11 mouse cellular contexts compared by ENCODE assay signal in genomic region chr3:94457055-94457454, GRCm38 (mm10). TPM values are rescaled to one million over a fixed set of nuclear protein-coding genes. Genes with fewer than 3 reads are reported as not detected.
DNase-seq lines count a peak whose midpoint lies in the region; ATAC-seq lines count a peak whose summit lies in the region.
"Had no signal": no experiment of that assay in that cellular context is flagged by ENCODE, and none has a peak within 500 bp of the region (broad histone marks: within the 10 kb centered on the region; RNA-seq: fewer than 3 reads in every experiment).

No protein-coding gene starts in this region.

- no peaks in the 10 kb centered on the region for H3K36me3 ChIP-seq in heart, embryonic 14.5 days (ENCODE audit: control insufficient read depth, insufficient read depth, low read length)
- H3K36me3 ChIP-seq in heart, embryonic 12.5 days = no peaks in the 10 kb centered on the region
- no peaks in the 10 kb centered on the region for H3K36me3 ChIP-seq in midbrain, embryonic 10.5 days
- H3K36me3 ChIP-seq in midbrain, embryonic 11.5 days (ENCODE audit: control insufficient read depth, insufficient read depth, low read length) = no peaks in the 10 kb centered on the region
- H3K36me3 ChIP-seq in limb, embryonic 13.5 days = no peaks in the 10 kb centered on the region
- H3K36me3 ChIP-seq in neural tube, embryonic 14.5 days (ENCODE audit: control insufficient read depth, insufficient read depth, low read length) = no peaks in the 10 kb centered on the region

- no peak for ATAC-seq in heart, embryonic 14.5 days (ENCODE audit: insufficient number of reproducible peaks, insufficient read depth, low FRiP score, low read depth)
- ATAC-seq in heart, embryonic 12.5 days (ENCODE audit: insufficient number of reproducible peaks, low FRiP score) = no peak
- ATAC-seq in midbrain, embryonic 11.5 days (ENCODE audit: low FRiP score) = no peak
- ATAC-seq in limb, embryonic 13.5 days (ENCODE audit: low FRiP score, low read depth) = no peak
- ATAC-seq in neural tube, embryonic 14.5 days (ENCODE audit: low read depth) = peak; percentile 50; the same call in 1 of the 2 replicates

- WGBS in heart, embryonic 14.5 days = 73% methylated on average over 3 of the region's 3 CpGs
- 70% methylated on average over 3 of the region's 3 CpGs for WGBS in heart, embryonic 12.5 days
- WGBS in midbrain, embryonic 10.5 days = 76% methylated on average over 3 of the region's 3 CpGs
- 83% methylated on average over 3 of the region's 3 CpGs for WGBS in midbrain, embryonic 11.5 days
- WGBS in limb, embryonic 13.5 days = 59% methylated on average over 3 of the region's 3 CpGs
- 74% methylated on average over 3 of the region's 3 CpGs for WGBS in neural tube, embryonic 14.5 days

- H3K9me3 ChIP-seq in heart, embryonic 14.5 days (ENCODE audit: control insufficient read depth, low read length) = 0 out of 2 replicates have a peak, but pooled peaks cover 4% of the 10 kb centered on the region
- H3K9me3 ChIP-seq in heart, embryonic 12.5 days (replicated peaks) = peaks cover 4% of the 10 kb centered on the region
- H3K9me3 ChIP-seq in midbrain, embryonic 10.5 days (replicated peaks) = no peaks in the 10 kb centered on the region
- no peaks in the 10 kb centered on the region for H3K9me3 ChIP-seq in midbrain, embryonic 11.5 days (ENCODE audit: control insufficient read depth, low read length)
- H3K9me3 ChIP-seq in limb, embryonic 13.5 days = no peaks in the 10 kb centered on the region; the same call in 1 of the 2 replicates
- H3K9me3 ChIP-seq in neural tube, embryonic 14.5 days (ENCODE audit: control insufficient read depth, low read length) = no peaks in the 10 kb centered on the region

- no peak overlapping the region for H3K9ac ChIP-seq in heart, embryonic 14.5 days (ENCODE audit: low read length)
- H3K9ac ChIP-seq in heart, embryonic 12.5 days = no peak overlapping the region
- H3K9ac ChIP-seq in midbrain, embryonic 11.5 days (ENCODE audit: low read length) = no peak overlapping the region
- H3K9ac ChIP-seq in limb, embryonic 13.5 days = no peak overlapping the region
- H3K9ac ChIP-seq in neural tube, embryonic 14.5 days (replicated peaks; ENCODE audit: low read depth, low read length) = peak overlapping the region; percentile 16; the same call in 1 of the 2 replicates

- intact Hi-C loops in gastrocnemius, postnatal 14 days (cut with DNase I; ENCODE audit: low total_unique reads) = loop anchor here (5.0 kb wide), 1 partner anchor 145 kb away; no protein-coding TSS in a partner anchor

- H3K4me1 ChIP-seq in heart, embryonic 14.5 days (ENCODE audit: control insufficient read depth in 2 of 2, insufficient read depth in 2 of 2, low read length in 2 of 2) = no peaks in the 10 kb centered on the region
- no peaks in the 10 kb centered on the region for H3K4me1 ChIP-seq in heart, embryonic 12.5 days (replicated peaks)
- 0 out of 2 replicates have a peak, but pooled peaks cover 4% of the 10 kb centered on the region for H3K4me1 ChIP-seq in midbrain, embryonic 10.5 days
- no peaks in the 10 kb centered on the region for H3K4me1 ChIP-seq in midbrain, embryonic 11.5 days (ENCODE audit: control insufficient read depth, insufficient read depth, low read length)
- H3K4me1 ChIP-seq in limb, embryonic 13.5 days = no peaks in the 10 kb centered on the region
- H3K4me1 ChIP-seq in neural tube, embryonic 14.5 days (ENCODE audit: control insufficient read depth, insufficient read depth, low read length) = no peaks in the 10 kb centered on the region

- DNase-seq in midbrain, embryonic 10.5 days (ENCODE audit: low spot score) = no peak
- no peak for DNase-seq in midbrain, embryonic 11.5 days (ENCODE audit: low spot score, missing footprints)
- no peak for DNase-seq in gastrocnemius, postnatal 14 days
- DNase-seq in cerebellum, adult 8-10 months = no peak

- peak overlapping the region; percentile 61 for H3K4me2 ChIP-seq in heart, embryonic 14.5 days (ENCODE audit: low read length)
- no peak overlapping the region; the same call in 1 of the 2 replicates for H3K4me2 ChIP-seq in heart, embryonic 12.5 days
- no peak overlapping the region for H3K4me2 ChIP-seq in midbrain, embryonic 11.5 days
- H3K4me2 ChIP-seq in limb, embryonic 13.5 days (replicated peaks) = peak overlapping the region; percentile 61
- peak overlapping the region; percentile 33; the same call in 1 of the 2 replicates for H3K4me2 ChIP-seq in neural tube, embryonic 14.5 days (ENCODE audit: low read depth, low read length)

- H3K27ac ChIP-seq in heart, embryonic 14.5 days (replicated peaks in 1 of 2; ENCODE audit: control insufficient read depth in 1 of 2, insufficient read depth in 1 of 2, low read depth in 2 of 2, low read length in 2 of 2) = no peak overlapping the region
- no peak overlapping the region for H3K27ac ChIP-seq in heart, embryonic 12.5 days (ENCODE audit: poor library complexity, severe bottlenecking)
- H3K27ac ChIP-seq in midbrain, embryonic 10.5 days (replicated peaks) = no peak overlapping the region
- H3K27ac ChIP-seq in midbrain, embryonic 11.5 days (ENCODE audit: low read depth, low read length) = no peak overlapping the region
- H3K27ac ChIP-seq in limb, embryonic 13.5 days = no peak overlapping the region
- no peak overlapping the region for H3K27ac ChIP-seq in neural tube, embryonic 14.5 days (ENCODE audit: low read depth, low read length)
- H3K27ac ChIP-seq: heart, adult 2 months had no signal

- no peak overlapping the region for H3K4me3 ChIP-seq in heart, embryonic 14.5 days (ENCODE audit: control insufficient read depth in 1 of 2, insufficient read depth in 1 of 2, low read depth in 1 of 2, low read length in 2 of 2)
- no peak overlapping the region for H3K4me3 ChIP-seq in heart, embryonic 12.5 days
- H3K4me3 ChIP-seq in midbrain, embryonic 10.5 days = peak overlapping the region; percentile 45; the same call in 1 of the 2 replicates
- no peak overlapping the region for H3K4me3 ChIP-seq in midbrain, embryonic 11.5 days (ENCODE audit: low read depth, low read length)
- H3K4me3 ChIP-seq in limb, embryonic 13.5 days = peak overlapping the region; percentile 42
- peak overlapping the region; percentile 30; the same call in 1 of the 2 replicates for H3K4me3 ChIP-seq in neural tube, embryonic 14.5 days (ENCODE audit: low read depth, low read length)
- H3K4me3 ChIP-seq: heart, adult 2 months had no signal

- no peaks in the 10 kb centered on the region for H3K27me3 ChIP-seq in heart, embryonic 14.5 days (ENCODE audit: control insufficient read depth, insufficient read depth, low read length)
- peaks cover 7% of the 10 kb centered on the region for H3K27me3 ChIP-seq in heart, embryonic 12.5 days (replicated peaks)
- H3K27me3 ChIP-seq in midbrain, embryonic 10.5 days (ENCODE audit: low read depth, poor library complexity, severe bottlenecking) = 0 out of 2 replicates have a peak, but pooled peaks cover 7% of the 10 kb centered on the region
- H3K27me3 ChIP-seq in midbrain, embryonic 11.5 days (ENCODE audit: control insufficient read depth, insufficient read depth, low read length) = no peaks in the 10 kb centered on the region
- H3K27me3 ChIP-seq in limb, embryonic 13.5 days = 0 out of 2 replicates have a peak, but pooled peaks cover 7% of the 10 kb centered on the region
- H3K27me3 ChIP-seq in neural tube, embryonic 14.5 days (ENCODE audit: control insufficient read depth, insufficient read depth, low read length) = no peaks in the 10 kb centered on the region

RNA-seq across cellular contexts. Expression of gene Oaz3, which starts 13.3 kb away (rescaled TPM):
- 0.27 and 0.53 TPM in 2 replicates for polyA plus RNA-seq in heart, embryonic 14.5 days (2014; fragmentation: Nextera tagmentation; extraction: Ambion mirVana)
- polyA plus RNA-seq in heart, embryonic 12.5 days (2016; fragmentation: Nextera tagmentation; extraction: Ambion mirVana) = 0.57 TPM in 1 of 2 replicates, not detected in the other
- 0.58 and 0.65 TPM in 2 replicates for polyA plus RNA-seq in midbrain, embryonic 10.5 days (2016; fragmentation: Nextera tagmentation; extraction: Ambion mirVana)
- 0.12 TPM in 1 of 2 replicates, not detected in the other for polyA plus RNA-seq in midbrain, embryonic 11.5 days (2014; fragmentation: Nextera tagmentation; extraction: Ambion mirVana)
- 0.73 and 0.94 TPM in 2 replicates for polyA plus RNA-seq in limb, embryonic 13.5 days (2015; fragmentation: Nextera tagmentation; extraction: Ambion mirVana)
- polyA plus RNA-seq in neural tube, embryonic 14.5 days (2014; fragmentation: Nextera tagmentation; extraction: Ambion mirVana) = 0.76 and 1.7 TPM in 2 replicates
- total RNA-seq in gastrocnemius, postnatal 14 days (2021) = not detected
- total RNA-seq: heart, adult 2 months; neutrophil, adult 5-6 weeks had no signal
- polyA plus RNA-seq: erythroblast, embryonic 14.5 days had no signal

RNA-seq across cellular contexts. Expression of gene Mrpl9, which starts 13.9 kb away (rescaled TPM):
- polyA plus RNA-seq in heart, embryonic 14.5 days (2014; fragmentation: Nextera tagmentation; extraction: Ambion mirVana) = 64.5 and 64.8 TPM in 2 replicates
- polyA plus RNA-seq in heart, embryonic 12.5 days (2016; fragmentation: Nextera tagmentation; extraction: Ambion mirVana) = 57.4 and 62.0 TPM in 2 replicates
- 71.7 and 72.9 TPM in 2 replicates for polyA plus RNA-seq in midbrain, embryonic 10.5 days (2016; fragmentation: Nextera tagmentation; extraction: Ambion mirVana)
- 71.1 and 73.3 TPM in 2 replicates for polyA plus RNA-seq in midbrain, embryonic 11.5 days (2014; fragmentation: Nextera tagmentation; extraction: Ambion mirVana)
- 66.8 and 67.0 TPM in 2 replicates for polyA plus RNA-seq in limb, embryonic 13.5 days (2015; fragmentation: Nextera tagmentation; extraction: Ambion mirVana)
- 59.5 and 64.1 TPM in 2 replicates for polyA plus RNA-seq in neural tube, embryonic 14.5 days (2014; fragmentation: Nextera tagmentation; extraction: Ambion mirVana)
- total RNA-seq in gastrocnemius, postnatal 14 days (2021) = 10 to 100 TPM; 40.4 to 47.1 TPM

RNA-seq across cellular contexts. Expression of gene Celf3, which starts 21.0 kb away (rescaled TPM):
- polyA plus RNA-seq in heart, embryonic 14.5 days (2014; fragmentation: Nextera tagmentation; extraction: Ambion mirVana) = 0.55 and 1.8 TPM in 2 replicates
- polyA plus RNA-seq in heart, embryonic 12.5 days (2016; fragmentation: Nextera tagmentation; extraction: Ambion mirVana) = 1.1 and 1.7 TPM in 2 replicates
- 69.0 and 128 TPM in 2 replicates for polyA plus RNA-seq in midbrain, embryonic 10.5 days (2016; fragmentation: Nextera tagmentation; extraction: Ambion mirVana)
- 150 and 154 TPM in 2 replicates for polyA plus RNA-seq in midbrain, embryonic 11.5 days (2014; fragmentation: Nextera tagmentation; extraction: Ambion mirVana)
- polyA plus RNA-seq in limb, embryonic 13.5 days (2015; fragmentation: Nextera tagmentation; extraction: Ambion mirVana) = 2.4 and 3.7 TPM in 2 replicates
- 232 and 319 TPM in 2 replicates for polyA plus RNA-seq in neural tube, embryonic 14.5 days (2014; fragmentation: Nextera tagmentation; extraction: Ambion mirVana)
- not detected for total RNA-seq in gastrocnemius, postnatal 14 days (2021)
- polyA plus RNA-seq: erythroblast, embryonic 14.5 days had no signal

RNA-seq across cellular contexts. Expression of gene Riiad1, which starts 23.1 kb away (rescaled TPM):
- 5.5 and 5.8 TPM in 2 replicates for polyA plus RNA-seq in heart, embryonic 14.5 days (2014; fragmentation: Nextera tagmentation; extraction: Ambion mirVana)
- polyA plus RNA-seq in heart, embryonic 12.5 days (2016; fragmentation: Nextera tagmentation; extraction: Ambion mirVana) = 5.3 and 5.7 TPM in 2 replicates
- polyA plus RNA-seq in midbrain, embryonic 10.5 days (2016; fragmentation: Nextera tagmentation; extraction: Ambion mirVana) = 8.4 and 12.5 TPM in 2 replicates
- polyA plus RNA-seq in midbrain, embryonic 11.5 days (2014; fragmentation: Nextera tagmentation; extraction: Ambion mirVana) = 15.3 TPM in 2 replicates
- 1.8 and 2.0 TPM in 2 replicates for polyA plus RNA-seq in limb, embryonic 13.5 days (2015; fragmentation: Nextera tagmentation; extraction: Ambion mirVana)
- 14.6 and 17.5 TPM in 2 replicates for polyA plus RNA-seq in neural tube, embryonic 14.5 days (2014; fragmentation: Nextera tagmentation; extraction: Ambion mirVana)
- total RNA-seq in gastrocnemius, postnatal 14 days (2021) = 1 to 10 TPM; 3.0 to 3.8 TPM
- total RNA-seq: neutrophil, adult 5-6 weeks had no signal
- polyA plus RNA-seq: erythroblast, embryonic 14.5 days had no signal

RNA-seq across cellular contexts. Expression of gene Tdrkh, which starts 44.0 kb away (rescaled TPM):
- 8.8 and 9.0 TPM in 2 replicates for polyA plus RNA-seq in heart, embryonic 14.5 days (2014; fragmentation: Nextera tagmentation; extraction: Ambion mirVana)
- 8.5 and 9.7 TPM in 2 replicates for polyA plus RNA-seq in heart, embryonic 12.5 days (2016; fragmentation: Nextera tagmentation; extraction: Ambion mirVana)
- polyA plus RNA-seq in midbrain, embryonic 10.5 days (2016; fragmentation: Nextera tagmentation; extraction: Ambion mirVana) = 45.2 and 53.8 TPM in 2 replicates
- 55.3 and 63.2 TPM in 2 replicates for polyA plus RNA-seq in midbrain, embryonic 11.5 days (2014; fragmentation: Nextera tagmentation; extraction: Ambion mirVana)
- 8.4 and 8.9 TPM in 2 replicates for polyA plus RNA-seq in limb, embryonic 13.5 days (2015; fragmentation: Nextera tagmentation; extraction: Ambion mirVana)
- polyA plus RNA-seq in neural tube, embryonic 14.5 days (2014; fragmentation: Nextera tagmentation; extraction: Ambion mirVana) = 51.5 and 52.5 TPM in 2 replicates
- total RNA-seq in gastrocnemius, postnatal 14 days (2021) = 1 to 10 TPM; 3.5 to 4.8 TPM

Comparison
In these comparisons a context has a peak if more than half of its experiments do, and no peak if none do; other contexts are left out.
1. H3K4me2 ChIP-seq: peak in heart, embryonic 14.5 days (single experiment), limb, embryonic 13.5 days (single experiment) and neural tube, embryonic 14.5 days (single experiment); none in heart, embryonic 12.5 days (single experiment) and midbrain, embryonic 11.5 days (single experiment).
2. H3K4me3 ChIP-seq: peak in midbrain, embryonic 10.5 days (single experiment), limb, embryonic 13.5 days (single experiment) and neural tube, embryonic 14.5 days (single experiment); none in heart, embryonic 14.5 days (0 of 2), heart, embryonic 12.5 days (single experiment) and midbrain, embryonic 11.5 days (single experiment).
3. RNA of gene Celf3, which starts 21.0 kb away (polyA plus RNA-seq): 232 to 319 TPM in neural tube, embryonic 14.5 days, 150 to 154 TPM in midbrain, embryonic 11.5 days and 69.0 to 128 TPM in midbrain, embryonic 10.5 days; 2.4 to 3.7 TPM in limb, embryonic 13.5 days, 0.55 to 1.8 TPM in heart, embryonic 14.5 days and 1.1 to 1.7 TPM in heart, embryonic 12.5 days; every median in the first group is over 10 times any median in the second.